Mouse (Mus musculus): ENCODE measurements around the gene Gm364.

GRCm38 (mm10) chrX:57364891-57365569 lies 43.9 kb upstream of the Gm364 start:
- TF ChIP-seq CTCF (IDR thresholded peaks at IDR 0.05; ENCODE audit: low read depth) (no peak), EP300 (optimal IDR thresholded peaks at IDR 0.05) (no peak)
